Mouse (Mus musculus): ENCODE measurements around the gene Specc1. TPM values are rescaled to one million over a fixed set of nuclear protein-coding genes. Genes with fewer than 3 reads are reported as not detected.

The Specc1 gene
- polyA plus RNA-seq, 1 experiment from 2014 or later: 12.0 TPM

- no peak overlapping the region for H3K9ac ChIP-seq
- H3K4me3 ChIP-seq: no peak overlapping the region
- ATAC-seq (ENCODE audit: borderline replicate concordance, extremely low read depth, low FRiP score, low TSS enrichment): no peak
- H3K36me3 ChIP-seq: no peaks in the 10 kb centered on the region
- no peaks in the 10 kb centered on the region for H3K4me1 ChIP-seq
- H3K4me2 ChIP-seq: no peak overlapping the region
- no peaks in the 10 kb centered on the region for H3K27me3 ChIP-seq
- no peak overlapping the region for H3K27ac ChIP-seq
- 35% methylated on average over 7 of the region's 7 CpGs for WGBS
- no peaks in the 10 kb centered on the region for H3K9me3 ChIP-seq
Observed at GRCm38 (mm10) chr11:61971441-61972221, 15.1 kb downstream of the Specc1 start.

GRCm38 (mm10) chr11:61974106-61974707 lies 17.6 kb downstream of the Specc1 start:
- WGBS: 39% methylated on average over 13 of the region's 13 CpGs
- no peak for ATAC-seq (ENCODE audit: borderline replicate concordance, extremely low read depth, low FRiP score, low TSS enrichment)

GRCm38 (mm10) chr11:61975783-61976182 lies 19.2 kb downstream of the Specc1 start:
- ATAC-seq (ENCODE audit: borderline replicate concordance, extremely low read depth, low FRiP score, low TSS enrichment): no peak
- H3K36me3 ChIP-seq: no peaks in the 10 kb centered on the region
- 63% methylated on average over 1 of the region's 1 CpGs for WGBS
- no peaks in the 10 kb centered on the region for H3K4me1 ChIP-seq
- H3K4me3 ChIP-seq: no peak overlapping the region
- no peak overlapping the region for H3K4me2 ChIP-seq
- H3K27ac ChIP-seq: no peak overlapping the region
- no peaks in the 10 kb centered on the region for H3K9me3 ChIP-seq
- no peak overlapping the region for H3K9ac ChIP-seq
- no peaks in the 10 kb centered on the region for H3K27me3 ChIP-seq

More at GRCm38 (mm10) chr11:61974106-61974707, 17.6 kb downstream of the Specc1 start:
- no peaks in the 10 kb centered on the region for H3K27me3 ChIP-seq
- no peak overlapping the region for H3K4me2 ChIP-seq
- H3K9ac ChIP-seq: no peak overlapping the region
- H3K9me3 ChIP-seq: no peaks in the 10 kb centered on the region
- no peaks in the 10 kb centered on the region for H3K36me3 ChIP-seq
- H3K4me1 ChIP-seq: no peaks in the 10 kb centered on the region
- H3K27ac ChIP-seq: no peak overlapping the region
- H3K4me3 ChIP-seq: no peak overlapping the region

- no peaks in the 10 kb centered on the region for H3K4me1 ChIP-seq
- no peaks in the 10 kb centered on the region for H3K36me3 ChIP-seq
- H3K27ac ChIP-seq: no peak overlapping the region
- no peaks in the 10 kb centered on the region for H3K9me3 ChIP-seq
- 62% methylated on average over 2 of the region's 2 CpGs for WGBS
- no peaks in the 10 kb centered on the region for H3K27me3 ChIP-seq
- H3K4me3 ChIP-seq: no peak overlapping the region
- no peak overlapping the region for H3K4me2 ChIP-seq
- H3K9ac ChIP-seq: no peak overlapping the region
- no peak for ATAC-seq (ENCODE audit: borderline replicate concordance, extremely low read depth, low FRiP score, low TSS enrichment)
Observed at GRCm38 (mm10) chr11:61981285-61981684, 24.7 kb downstream of the Specc1 start.

GRCm38 (mm10) chr11:61982828-61983227 lies 26.3 kb downstream of the Specc1 start:
- Histone ChIP-seq H3K4me1 (no peaks in the 10 kb centered on the region), H3K27ac (no peak overlapping the region), H3K4me3 (no peak overlapping the region), H3K36me3 (no peaks in the 10 kb centered on the region), H3K9me3 (no peaks in the 10 kb centered on the region), H3K9ac (no peak overlapping the region), H3K4me2 (no peak overlapping the region), H3K27me3 (no peaks in the 10 kb centered on the region)
- WGBS: 72% methylated on average over 9 of the region's 9 CpGs
- ATAC-seq (ENCODE audit: borderline replicate concordance, extremely low read depth, low FRiP score, low TSS enrichment): no peak

GRCm38 (mm10) chr11:61986939-61987338 lies 30.4 kb downstream of the Specc1 start:
- Histone ChIP-seq H3K27ac (no peak overlapping the region), H3K36me3 (no peaks in the 10 kb centered on the region), H3K27me3 (no peaks in the 10 kb centered on the region), H3K9me3 (no peaks in the 10 kb centered on the region), H3K4me3 (no peak overlapping the region), H3K9ac (no peak overlapping the region), H3K4me2 (no peak overlapping the region), H3K4me1 (0 out of 2 replicates have a peak, but pooled peaks cover 5% of the 10 kb centered on the region)
- 79% methylated on average over 4 of the region's 4 CpGs for WGBS
- ATAC-seq (ENCODE audit: borderline replicate concordance, extremely low read depth, low FRiP score, low TSS enrichment): no peak

GRCm38 (mm10) chr11:61989647-61990046 lies 33.1 kb downstream of the Specc1 start:
- H3K9me3 ChIP-seq: no peaks in the 10 kb centered on the region
- no peak overlapping the region for H3K4me3 ChIP-seq
- ATAC-seq (ENCODE audit: borderline replicate concordance, extremely low read depth, low FRiP score, low TSS enrichment): no peak
- 35% methylated on average over 9 of the region's 9 CpGs for WGBS
- no peaks in the 10 kb centered on the region for H3K27me3 ChIP-seq
- 0 out of 2 replicates have a peak, but pooled peaks cover 5% of the 10 kb centered on the region for H3K4me1 ChIP-seq
- no peak overlapping the region for H3K27ac ChIP-seq
- no peak overlapping the region for H3K4me2 ChIP-seq
- H3K9ac ChIP-seq: no peak overlapping the region
- no peaks in the 10 kb centered on the region for H3K36me3 ChIP-seq

- Histone ChIP-seq H3K27me3 (no peaks in the 10 kb centered on the region), H3K4me3 (no peak overlapping the region), H3K36me3 (no peaks in the 10 kb centered on the region), H3K4me2 (no peak overlapping the region), H3K27ac (no peak overlapping the region), H3K9ac (no peak overlapping the region), H3K4me1 (0 out of 2 replicates have a peak, but pooled peaks cover 5% of the 10 kb centered on the region), H3K9me3 (no peaks in the 10 kb centered on the region)
- WGBS: 75% methylated on average over 2 of the region's 2 CpGs
- ATAC-seq (ENCODE audit: borderline replicate concordance, extremely low read depth, low FRiP score, low TSS enrichment): no peak
Observed at GRCm38 (mm10) chr11:61991576-61991975, 35.0 kb downstream of the Specc1 start.

GRCm38 (mm10) chr11:61992671-61993285 lies 36.2 kb downstream of the Specc1 start:
- Histone ChIP-seq H3K27ac (no peak overlapping the region), H3K4me3 (no peak overlapping the region), H3K4me2 (no peak overlapping the region), H3K9me3 (no peaks in the 10 kb centered on the region), H3K9ac (no peak overlapping the region), H3K4me1 (0 out of 2 replicates have a peak, but pooled peaks cover 5% of the 10 kb centered on the region), H3K27me3 (no peaks in the 10 kb centered on the region), H3K36me3 (no peaks in the 10 kb centered on the region)
- ATAC-seq (ENCODE audit: borderline replicate concordance, extremely low read depth, low FRiP score, low TSS enrichment): no peak
- 86% methylated on average over 4 of the region's 4 CpGs for WGBS

GRCm38 (mm10) chr11:61999501-61999900 lies 42.9 kb downstream of the Specc1 start:
- no peak for ATAC-seq (ENCODE audit: borderline replicate concordance, extremely low read depth, low FRiP score, low TSS enrichment)

GRCm38 (mm10) chr11:62000099-62000498 lies 43.5 kb downstream of the Specc1 start:
- no peaks in the 10 kb centered on the region for H3K27me3 ChIP-seq
- WGBS: 80% methylated on average over 12 of the region's 12 CpGs
- no peak overlapping the region for H3K4me2 ChIP-seq
- no peaks in the 10 kb centered on the region for H3K9me3 ChIP-seq
- H3K4me3 ChIP-seq: no peak overlapping the region
- no peak overlapping the region for H3K27ac ChIP-seq
- H3K36me3 ChIP-seq: no peaks in the 10 kb centered on the region
- ATAC-seq (ENCODE audit: borderline replicate concordance, extremely low read depth, low FRiP score, low TSS enrichment): no peak
- no peak overlapping the region for H3K9ac ChIP-seq
- H3K4me1 ChIP-seq: peaks cover 4% of the 10 kb centered on the region

More at GRCm38 (mm10) chr11:61999501-61999900, 42.9 kb downstream of the Specc1 start:
- Histone ChIP-seq H3K4me3 (no peak overlapping the region), H3K9ac (no peak overlapping the region), H3K4me2 (no peak overlapping the region), H3K27me3 (no peaks in the 10 kb centered on the region), H3K27ac (no peak overlapping the region), H3K4me1 (no peaks in the 10 kb centered on the region; the same call in 1 of the 2 replicates), H3K9me3 (no peaks in the 10 kb centered on the region), H3K36me3 (no peaks in the 10 kb centered on the region)
- 74% methylated on average over 8 of the region's 8 CpGs for WGBS

GRCm38 (mm10) chr11:62001977-62002376 lies 45.4 kb downstream of the Specc1 start:
- no peak overlapping the region for H3K27ac ChIP-seq
- 66% methylated on average over 4 of the region's 4 CpGs for WGBS
- peaks cover 9% of the 10 kb centered on the region for H3K4me1 ChIP-seq
- no peak overlapping the region for H3K9ac ChIP-seq
- no peaks in the 10 kb centered on the region for H3K36me3 ChIP-seq
- H3K27me3 ChIP-seq: 0 out of 2 replicates have a peak, but pooled peaks cover 3% of the 10 kb centered on the region
- no peak overlapping the region for H3K4me2 ChIP-seq
- H3K4me3 ChIP-seq: no peak overlapping the region
- no peaks in the 10 kb centered on the region for H3K9me3 ChIP-seq
- no peak for ATAC-seq (ENCODE audit: borderline replicate concordance, extremely low read depth, low FRiP score, low TSS enrichment)
